Mouse (Mus musculus) thymus, adult 2 months (tissue): ENCODE data around the gene Babam2.

Experiments used
- CTCF ChIP-seq: fragments of 200-500 bp; IDR thresholded peaks from 2 replicates; pipeline ENCODE4 v1.5.1; 2012; ENCODE audit warnings: mild to moderate bottlenecking, control low read depth, low read length, moderate library complexity, borderline replicate concordance; ENCODE audit not compliant: control insufficient read depth, poor library complexity, insufficient read depth; ENCODE audit errors: extremely low read depth
- POLR2A ChIP-seq: fragments of 200-500 bp; IDR thresholded peaks from 2 replicates; pipeline ENCODE4 v1.6.1; 2012; ENCODE audit warnings: mild to moderate bottlenecking, low read length, control low read depth, moderate library complexity; ENCODE audit not compliant: control insufficient read depth, poor library complexity, insufficient read depth; ENCODE audit errors: extremely low read depth

DNA sequence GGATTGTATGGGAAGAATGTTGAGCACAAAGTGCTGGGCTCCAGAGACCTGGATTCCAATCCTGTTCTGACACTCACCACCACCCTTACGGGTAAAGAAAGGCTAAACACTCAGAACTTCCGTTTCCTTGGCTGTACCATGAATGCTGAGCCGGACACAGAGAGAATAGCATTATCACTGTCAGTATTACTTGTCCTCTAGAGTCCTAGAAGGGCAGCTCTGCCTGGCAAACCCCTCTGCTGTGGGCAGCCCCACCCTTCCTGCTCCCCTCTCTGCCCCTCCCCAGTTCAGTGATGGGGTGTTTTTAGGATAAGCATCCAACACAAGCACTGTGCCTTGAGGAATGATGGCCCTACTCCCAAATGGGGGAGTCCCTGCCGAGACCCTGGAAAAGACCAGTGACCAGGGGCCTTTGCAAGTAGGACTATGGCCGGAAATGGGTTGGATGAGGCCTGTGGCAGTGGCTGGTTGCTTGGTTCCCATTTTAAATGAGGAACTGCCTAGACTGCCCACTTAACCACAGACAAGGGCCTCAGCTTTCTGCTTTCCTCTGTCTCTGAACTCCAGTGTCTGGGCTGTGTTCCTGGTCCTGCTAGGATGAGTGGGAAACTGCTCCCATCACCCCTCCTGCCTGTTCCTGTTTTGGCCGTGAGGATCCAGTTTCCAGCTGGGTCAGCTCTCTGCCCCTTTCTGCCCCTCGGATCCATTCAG, 414.9 kb downstream of the Babam2 start:
- TF ChIP-seq POLR2A (no peak), CTCF (no peak)
